9 mouse cellular contexts compared by ENCODE assay signal in the genomic region with DNA sequence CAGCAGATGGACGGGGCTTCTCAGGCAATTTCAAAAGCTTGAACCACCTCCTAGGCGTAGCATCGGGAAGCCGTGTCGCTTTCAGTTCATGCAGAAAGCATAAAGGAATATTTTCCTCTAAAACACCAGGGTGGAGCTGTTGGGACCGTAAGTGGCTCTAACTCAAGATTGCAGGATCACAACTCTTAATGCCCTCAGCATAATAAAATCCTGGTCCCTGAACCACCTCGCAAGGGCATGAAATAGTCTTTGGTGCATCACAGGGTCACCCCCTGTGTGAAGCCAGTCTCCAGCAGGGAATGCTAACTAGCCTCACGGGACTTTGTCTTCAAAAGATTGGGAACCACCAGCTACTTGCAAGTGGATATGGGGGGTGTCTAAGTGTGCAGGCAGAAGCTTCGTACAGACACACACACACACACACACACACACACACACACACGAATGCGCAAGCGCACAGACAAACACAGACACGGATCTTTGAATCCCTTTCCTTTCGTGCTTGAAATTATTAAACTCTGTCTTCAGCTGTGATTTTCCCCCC. TPM values are rescaled to one million over a fixed set of nuclear protein-coding genes. Genes with fewer than 3 reads are reported as not detected.
DNase-seq lines count a peak whose midpoint lies in the region; ATAC-seq lines count a peak whose summit lies in the region.
"Had no signal": no experiment of that assay in that cellular context is flagged by ENCODE, and none has a peak within 500 bp of the region (broad histone marks: within the 10 kb centered on the region; RNA-seq: fewer than 3 reads in every experiment).

A gene (minus strand): TSS at position 104 of the 544 bp plus-strand sequence.

- no peaks in the 10 kb centered on the region for H3K9me3 ChIP-seq in intestine, embryonic 16.5 days (ENCODE audit: control insufficient read depth, low read length)
- no peaks in the 10 kb centered on the region for H3K9me3 ChIP-seq in limb, embryonic 11.5 days (ENCODE audit: control insufficient read depth, low read length)
- no peaks in the 10 kb centered on the region for H3K9me3 ChIP-seq in midbrain, embryonic 13.5 days

- peak; percentile 17 for DNase-seq in gastrocnemius, postnatal 10 days
- DNase-seq in gastrocnemius, adult 8-10 months (ENCODE audit: low spot score in 2 of 2) = no peak
- peak; percentile 66 to 74 for DNase-seq in cerebellum, postnatal 10 days
- DNase-seq in frontal cortex, postnatal 36 days (ENCODE audit: low spot score in 2 of 2) = peak; percentile 56 to 64
- DNase-seq in limb, embryonic 11.5 days (ENCODE audit: low spot score) = peak; percentile 39
- DNase-seq in spleen, postnatal 36 days (ENCODE audit: low spot score in 2 of 2) = peak; percentile 17 to 37

- H3K9ac ChIP-seq in intestine, embryonic 16.5 days (ENCODE audit: low read depth, low read length) = peak within 1 kb of the TSS; percentile 58
- H3K9ac ChIP-seq in limb, embryonic 11.5 days (ENCODE audit: low read length) = peak within 1 kb of the TSS; percentile 34; the same call in 1 of the 2 replicates
- peak within 1 kb of the TSS; percentile 59 for H3K9ac ChIP-seq in midbrain, embryonic 13.5 days (replicated peaks)

- peaks cover 10% of the 10 kb centered on the region for H3K4me1 ChIP-seq in intestine, embryonic 16.5 days (ENCODE audit: control insufficient read depth, insufficient read depth, low read length)
- H3K4me1 ChIP-seq in limb, embryonic 11.5 days (ENCODE audit: control insufficient read depth, insufficient read depth, low read length) = no peaks in the 10 kb centered on the region; the same call in none of the 2 replicates
- peaks cover 40% of the 10 kb centered on the region for H3K4me1 ChIP-seq in midbrain, embryonic 13.5 days (replicated peaks)

- peak within 1 kb of the TSS; percentile 75 for H3K4me3 ChIP-seq in intestine, embryonic 16.5 days (ENCODE audit: low read length)
- H3K4me3 ChIP-seq in limb, embryonic 11.5 days (ENCODE audit: low read depth, low read length) = peak within 1 kb of the TSS; percentile 38
- H3K4me3 ChIP-seq in midbrain, embryonic 13.5 days (replicated peaks) = peak within 1 kb of the TSS; percentile 57

- no peaks in the 10 kb centered on the region for H3K27me3 ChIP-seq in intestine, embryonic 16.5 days (replicated peaks; ENCODE audit: control insufficient read depth, insufficient read depth, low read length)
- H3K27me3 ChIP-seq in limb, embryonic 11.5 days (ENCODE audit: control insufficient read depth, insufficient read depth, low read length) = no peaks in the 10 kb centered on the region
- H3K27me3 ChIP-seq in midbrain, embryonic 13.5 days = peaks cover 7% of the 10 kb centered on the region
- H3K27me3 ChIP-seq: Patski had no signal

- H3K4me2 ChIP-seq in intestine, embryonic 16.5 days (ENCODE audit: low read depth, low read length) = peak within 1 kb of the TSS; percentile 90
- peak within 1 kb of the TSS; percentile 76 for H3K4me2 ChIP-seq in limb, embryonic 11.5 days (ENCODE audit: low read depth, severe bottlenecking)
- peak within 1 kb of the TSS; percentile 81 for H3K4me2 ChIP-seq in midbrain, embryonic 13.5 days (replicated peaks)

- no peak for ATAC-seq in intestine, embryonic 16.5 days
- no peak for ATAC-seq in limb, embryonic 11.5 days (ENCODE audit: insufficient number of reproducible peaks, low FRiP score, low TSS enrichment, low read depth)
- no peak for ATAC-seq in midbrain, embryonic 13.5 days

- H3K27ac ChIP-seq in intestine, embryonic 16.5 days (ENCODE audit: low read length) = peak within 1 kb of the TSS; percentile 74
- no peak within 1 kb of the TSS for H3K27ac ChIP-seq in limb, embryonic 11.5 days (replicated peaks; ENCODE audit: low read depth, low read length)
- H3K27ac ChIP-seq in midbrain, embryonic 13.5 days = peak within 1 kb of the TSS; percentile 45

- under 1% methylated on average over 14 of the region's 14 CpGs for WGBS in intestine, embryonic 16.5 days
- 3% methylated on average over 14 of the region's 14 CpGs for WGBS in limb, embryonic 11.5 days
- WGBS in midbrain, embryonic 13.5 days = 3% methylated on average over 14 of the region's 14 CpGs

- no peaks in the 10 kb centered on the region for H3K36me3 ChIP-seq in intestine, embryonic 16.5 days (ENCODE audit: control insufficient read depth, insufficient read depth, low read length)
- no peaks in the 10 kb centered on the region for H3K36me3 ChIP-seq in limb, embryonic 11.5 days (ENCODE audit: control insufficient read depth, insufficient read depth, low read length)
- no peaks in the 10 kb centered on the region for H3K36me3 ChIP-seq in midbrain, embryonic 13.5 days

RNA-seq across cellular contexts. Expression of the gene that starts here (rescaled TPM):
- 1 to 10 TPM; 2.5 to 3.9 TPM for total RNA-seq in gastrocnemius, postnatal 10 days (2021)
- total RNA-seq in gastrocnemius, adult 8-10 months (2022) = 1 to 10 TPM in 1 of 4 experiments, under 1 TPM in 3; 0.27 to 1.6 (median 0.55) TPM
- polyA plus RNA-seq in intestine, embryonic 16.5 days (2015; fragmentation: Nextera tagmentation; extraction: Ambion mirVana) = 13.7 and 16.8 TPM in 2 replicates
- 11.7 and 15.1 TPM in 2 replicates for polyA plus RNA-seq in limb, embryonic 11.5 days (2014; fragmentation: Nextera tagmentation; extraction: Ambion mirVana)
- polyA plus RNA-seq in midbrain, embryonic 13.5 days (2015; fragmentation: Nextera tagmentation; extraction: Ambion mirVana) = 9.8 and 13.7 TPM in 2 replicates

Comparison
In these comparisons a context has a peak if more than half of its experiments do, and no peak if none do; other contexts are left out.
1. DNase-seq: peak in gastrocnemius, postnatal 10 days (single experiment), cerebellum, postnatal 10 days (2 of 2), frontal cortex, postnatal 36 days (2 of 2), limb, embryonic 11.5 days (single experiment) and spleen, postnatal 36 days (2 of 2); none in gastrocnemius, adult 8-10 months (0 of 2).
2. Peak in every context shown above with its lines, with median percentiles within 50 percentile points of each other: H3K4me2 ChIP-seq, H3K4me3 ChIP-seq and H3K9ac ChIP-seq.